Mouse (Mus musculus) lung, postnatal 14 days (tissue): ENCODE measurements around the gene Mon1a.
A peak's percentile ranks its signal among the peaks of the same experiment; 100 is the strongest.

Source experiments
- DNase-seq: peaks from one replicate; pipeline ENCODE4 v3.0.0; 2021

Mon1a gene

GRCm38 (mm10) chr9:107910025-107910769 lies 22.2 kb downstream of the Mon1a start:
- no peak for DNase-seq

GRCm38 (mm10) chr9:107914764-107915420 lies 26.9 kb downstream of the Mon1a start:
- no peak for DNase-seq

- DNase-seq, result no peak
Measured at GRCm38 (mm10) chr9:107917895-107918608, 30.1 kb downstream of the Mon1a start.

GRCm38 (mm10) chr9:107918884-107919283 lies 30.9 kb downstream of the Mon1a start:
- no peak for DNase-seq

- DNase-seq, result no peak
Measured at GRCm38 (mm10) chr9:107919441-107919840, 31.5 kb downstream of the Mon1a start.

- peak; percentile 59 for DNase-seq
Measured at GRCm38 (mm10) chr9:107923021-107923420, 35.1 kb downstream of the Mon1a start.

- no peak for DNase-seq
Measured at GRCm38 (mm10) chr9:107923956-107924355, 36.0 kb downstream of the Mon1a start.

GRCm38 (mm10) chr9:107925251-107925650 lies 37.3 kb downstream of the Mon1a start:
- DNase-seq, result no peak

- DNase-seq, result no peak
Measured at GRCm38 (mm10) chr9:107926920-107927420, 39.0 kb downstream of the Mon1a start.

GRCm38 (mm10) chr9:107927749-107928148 lies 39.8 kb downstream of the Mon1a start:
- DNase-seq, result no peak

GRCm38 (mm10) chr9:107928169-107928568 lies 40.2 kb downstream of the Mon1a start, which contains the start of gene Actl11:
TSS of gene Actl11 (plus strand) at chr9:107928469.
- no peak for DNase-seq

GRCm38 (mm10) chr9:107932221-107932620 lies 44.3 kb downstream of the Mon1a start:
- no peak for DNase-seq

GRCm38 (mm10) chr9:107934146-107934545 lies 46.2 kb downstream of the Mon1a start:
- no peak for DNase-seq

- no peak for DNase-seq
Measured at GRCm38 (mm10) chr9:107935374-107935773, 47.4 kb downstream of the Mon1a start, which contains the start of gene Camkv. TSS of gene Camkv (plus strand) at chr9:107935674.

- peak; percentile 6 for DNase-seq
Measured at GRCm38 (mm10) chr9:107935790-107936214, 47.9 kb downstream of the Mon1a start.

- no peak for DNase-seq
Measured at GRCm38 (mm10) chr9:107936215-107936822, 48.4 kb downstream of the Mon1a start.

- DNase-seq, result no peak
Measured at GRCm38 (mm10) chr9:107936831-107937230, 48.9 kb downstream of the Mon1a start.

GRCm38 (mm10) chr9:107947241-107948194 lies 59.6 kb downstream of the Mon1a start:
- no peak for DNase-seq

- DNase-seq, result no peak
Measured at GRCm38 (mm10) chr9:107949184-107949921, 61.4 kb downstream of the Mon1a start.

GRCm38 (mm10) chr9:107949922-107950235 lies 61.9 kb downstream of the Mon1a start, which contains the start of gene Traip:
TSS of gene Traip (plus strand) at chr9:107950136.
- DNase-seq, result no peak
